Mouse (Mus musculus): ENCODE measurements around the gene Fam114a2. TPM values are rescaled to one million over a fixed set of nuclear protein-coding genes. Genes with fewer than 3 reads are reported as not detected.
A peak's percentile ranks its signal among the peaks of the same experiment; 100 is the strongest.

The Fam114a2 gene
- total and polyA plus RNA-seq, 2 experiments: 20.1 to 29.8 TPM

- TF ChIP-seq POLR2A (IDR thresholded peaks at IDR 0.05; ENCODE audit: extremely low read depth, insufficient read depth, low read length) (no peak), CTCF (IDR thresholded peaks at IDR 0.05; ENCODE audit: low read depth, low read length) (no peak)
- Histone ChIP-seq H3K27ac (replicated peaks; ENCODE audit: insufficient read depth, low read depth, low read length) (no peak overlapping the region), H3K27me3 (ENCODE audit: control insufficient read depth, insufficient read depth, low read length) (no peaks in the 10 kb centered on the region), H3K9ac (ENCODE audit: low read depth, low read length) (no peak overlapping the region), H3K36me3 (ENCODE audit: control insufficient read depth, insufficient read depth, low read length) (peaks cover 33% of the 10 kb centered on the region), H3K79me2 (ENCODE audit: control insufficient read depth, insufficient read depth, low read length) (peaks cover 15% of the 10 kb centered on the region), H3K4me3 (ENCODE audit: insufficient read depth, low read depth, low read length) (no peak overlapping the region), H3K4me1 (ENCODE audit: control insufficient read depth, insufficient read depth, low read length) (peaks cover 4% of the 10 kb centered on the region; the same call in 1 of the 2 replicates)
- WGBS: 90% methylated on average over 5 of the region's 5 CpGs
- DNase-seq (ENCODE audit: extremely low read depth, low read depth, low spot score): no peak
Measured at GRCm38 (mm10) chr11:57515218-57515617, 3.2 kb downstream of the Fam114a2 start.

DNA sequence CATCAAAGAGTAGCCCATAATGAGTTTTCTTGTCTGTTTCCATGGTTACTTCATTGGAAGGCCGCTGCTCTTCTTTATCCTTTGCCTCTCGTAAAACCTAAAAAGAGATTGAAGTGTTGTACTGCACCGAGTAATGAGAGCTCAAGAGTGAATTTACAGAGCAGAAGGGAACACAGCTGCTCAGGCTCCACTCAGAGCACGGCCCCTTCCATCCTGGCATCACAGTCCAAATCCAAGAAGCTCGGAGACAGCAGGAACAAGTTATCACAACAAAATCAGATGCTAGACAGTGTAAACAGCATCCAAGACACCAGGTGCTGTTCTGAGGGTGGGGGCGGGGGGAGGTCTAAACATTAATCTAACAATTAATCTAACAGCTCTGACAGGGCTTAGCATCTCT, 11.5 kb downstream of the Fam114a2 start:
- 91% methylated on average over 6 of the region's 6 CpGs for WGBS
- H3K9ac ChIP-seq (ENCODE audit: low read depth, low read length): no peak overlapping the region
- no peak overlapping the region for H3K4me3 ChIP-seq (ENCODE audit: insufficient read depth, low read depth, low read length)
- no peak for DNase-seq (ENCODE audit: extremely low read depth, low read depth, low spot score)
- H3K36me3 ChIP-seq (ENCODE audit: control insufficient read depth, insufficient read depth, low read length): peaks cover 78% of the 10 kb centered on the region
- H3K79me2 ChIP-seq (ENCODE audit: control insufficient read depth, insufficient read depth, low read length): no peaks in the 10 kb centered on the region
- TF ChIP-seq CTCF (IDR thresholded peaks at IDR 0.05; ENCODE audit: low read depth, low read length): no peak
- TF ChIP-seq POLR2A (IDR thresholded peaks at IDR 0.05; ENCODE audit: extremely low read depth, insufficient read depth, low read length): no peak
- no peak overlapping the region for H3K27ac ChIP-seq (replicated peaks; ENCODE audit: insufficient read depth, low read depth, low read length)
- H3K27me3 ChIP-seq (ENCODE audit: control insufficient read depth, insufficient read depth, low read length): no peaks in the 10 kb centered on the region
- H3K4me1 ChIP-seq (ENCODE audit: control insufficient read depth, insufficient read depth, low read length): no peaks in the 10 kb centered on the region

GRCm38 (mm10) chr11:57503155-57503554, 15.3 kb downstream of the Fam114a2 start:
- no peaks in the 10 kb centered on the region for H3K4me1 ChIP-seq (ENCODE audit: control insufficient read depth, insufficient read depth, low read length)
- no peaks in the 10 kb centered on the region for H3K79me2 ChIP-seq (ENCODE audit: control insufficient read depth, insufficient read depth, low read length)
- no peak for DNase-seq (ENCODE audit: extremely low read depth, low read depth, low spot score)
- no peak overlapping the region for H3K9ac ChIP-seq (ENCODE audit: low read depth, low read length)
- no peak for TF ChIP-seq POLR2A (IDR thresholded peaks at IDR 0.05; ENCODE audit: extremely low read depth, insufficient read depth, low read length)
- H3K4me3 ChIP-seq (ENCODE audit: insufficient read depth, low read depth, low read length): no peak overlapping the region
- 99% methylated on average over 5 of the region's 5 CpGs for WGBS
- no peaks in the 10 kb centered on the region for H3K27me3 ChIP-seq (ENCODE audit: control insufficient read depth, insufficient read depth, low read length)
- no peak overlapping the region for H3K27ac ChIP-seq (replicated peaks; ENCODE audit: insufficient read depth, low read depth, low read length)
- H3K36me3 ChIP-seq (ENCODE audit: control insufficient read depth, insufficient read depth, low read length): peaks cover 62% of the 10 kb centered on the region

DNA sequence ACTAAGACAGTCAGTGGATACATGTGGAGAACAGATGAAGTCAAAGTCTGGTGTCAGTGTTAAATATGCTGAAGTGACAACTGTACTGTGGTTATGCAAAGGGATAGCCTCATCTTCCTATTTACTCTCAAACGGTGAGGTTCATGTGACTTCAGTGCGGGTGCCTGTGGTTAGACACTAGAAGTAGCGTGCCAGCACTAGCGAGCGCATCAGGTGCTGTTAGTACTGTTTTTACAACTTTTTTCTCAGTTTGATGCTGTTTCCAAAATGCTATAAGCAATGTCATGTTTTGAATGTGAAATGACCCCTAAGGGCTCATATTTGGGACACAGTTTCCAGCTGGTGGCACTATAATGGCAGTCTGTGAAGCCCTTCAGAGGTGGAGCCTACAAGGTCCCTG, 20.2 kb downstream of the Fam114a2 start:
- WGBS: 93% methylated on average over 5 of the region's 5 CpGs
- Histone ChIP-seq H3K79me2 (ENCODE audit: control insufficient read depth, insufficient read depth, low read length) (no peaks in the 10 kb centered on the region), H3K27me3 (ENCODE audit: control insufficient read depth, insufficient read depth, low read length) (no peaks in the 10 kb centered on the region), H3K36me3 (ENCODE audit: control insufficient read depth, insufficient read depth, low read length) (peaks cover 52% of the 10 kb centered on the region), H3K4me1 (ENCODE audit: control insufficient read depth, insufficient read depth, low read length) (0 out of 2 replicates have a peak, but pooled peaks cover 1% of the 10 kb centered on the region), H3K9ac (ENCODE audit: low read depth, low read length) (no peak overlapping the region), H3K27ac (replicated peaks; ENCODE audit: insufficient read depth, low read depth, low read length) (no peak overlapping the region), H3K4me3 (ENCODE audit: insufficient read depth, low read depth, low read length) (no peak overlapping the region)
- no peak for TF ChIP-seq POLR2A (IDR thresholded peaks at IDR 0.05; ENCODE audit: extremely low read depth, insufficient read depth, low read length)
- TF ChIP-seq CTCF (IDR thresholded peaks at IDR 0.05; ENCODE audit: low read depth, low read length): no peak
- DNase-seq (ENCODE audit: extremely low read depth, low read depth, low spot score): no peak

DNA sequence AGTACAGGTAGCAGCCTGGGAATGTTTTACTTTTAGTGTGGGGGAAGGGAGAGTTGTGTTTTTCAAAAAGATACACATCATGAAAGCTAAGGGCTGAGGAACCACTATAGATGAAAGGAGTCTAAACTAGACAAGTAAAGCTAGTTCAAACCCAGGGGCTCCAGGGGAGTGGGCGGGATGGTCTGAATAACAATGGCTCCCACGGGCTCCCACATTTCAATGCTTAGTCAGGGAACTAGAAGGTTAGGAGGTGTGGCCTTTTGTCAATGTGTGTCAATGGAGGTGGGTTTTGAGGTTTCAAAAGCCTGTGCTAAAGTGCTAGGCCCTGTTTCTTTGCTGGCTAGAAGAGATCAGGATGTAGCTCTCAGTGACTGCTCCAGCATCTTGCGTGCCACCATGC, 20.7 kb downstream of the Fam114a2 start:
- 90% methylated on average over 3 of the region's 3 CpGs for WGBS
- Histone ChIP-seq H3K27ac (replicated peaks; ENCODE audit: insufficient read depth, low read depth, low read length) (no peak overlapping the region), H3K79me2 (ENCODE audit: control insufficient read depth, insufficient read depth, low read length) (no peaks in the 10 kb centered on the region), H3K27me3 (ENCODE audit: control insufficient read depth, insufficient read depth, low read length) (no peaks in the 10 kb centered on the region), H3K36me3 (ENCODE audit: control insufficient read depth, insufficient read depth, low read length) (peaks cover 53% of the 10 kb centered on the region), H3K4me1 (ENCODE audit: control insufficient read depth, insufficient read depth, low read length) (0 out of 2 replicates have a peak, but pooled peaks cover 1% of the 10 kb centered on the region), H3K4me3 (ENCODE audit: insufficient read depth, low read depth, low read length) (no peak overlapping the region), H3K9ac (ENCODE audit: low read depth, low read length) (no peak overlapping the region)
- TF ChIP-seq CTCF (IDR thresholded peaks at IDR 0.05; ENCODE audit: low read depth, low read length) (no peak), POLR2A (IDR thresholded peaks at IDR 0.05; ENCODE audit: extremely low read depth, insufficient read depth, low read length) (no peak)
- DNase-seq (ENCODE audit: extremely low read depth, low read depth, low spot score): no peak

DNA sequence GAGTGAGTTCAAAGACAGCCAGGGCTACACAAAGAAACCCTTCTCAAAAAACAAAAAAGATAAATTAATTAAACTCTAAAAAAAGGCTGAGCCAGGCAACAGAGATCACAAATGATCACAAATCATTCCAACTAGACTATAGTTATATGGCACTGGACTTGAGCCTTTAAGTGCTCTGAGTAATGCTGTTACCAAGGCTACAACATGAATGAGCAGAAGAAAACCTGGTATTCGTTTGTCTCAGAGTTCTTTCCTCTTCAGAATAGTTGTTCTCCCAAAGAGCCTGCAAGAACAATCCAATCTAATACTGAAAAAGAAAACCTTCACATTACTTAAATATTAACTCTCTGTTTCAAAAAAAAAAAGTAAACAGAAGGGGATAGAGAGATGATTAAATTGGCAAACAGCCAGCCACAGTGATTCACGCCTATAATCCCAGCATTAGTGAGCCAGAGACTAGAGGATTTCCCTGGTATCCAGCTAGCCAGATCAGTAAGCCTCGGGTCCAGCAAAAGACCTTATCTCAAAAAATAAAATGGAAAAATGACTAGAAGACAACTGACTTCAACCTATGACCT, 21.9 kb downstream of the Fam114a2 start:
- Histone ChIP-seq H3K36me3 (ENCODE audit: control insufficient read depth, insufficient read depth, low read length) (peaks cover 51% of the 10 kb centered on the region), H3K27ac (replicated peaks; ENCODE audit: insufficient read depth, low read depth, low read length) (no peak overlapping the region), H3K9ac (ENCODE audit: low read depth, low read length) (no peak overlapping the region), H3K27me3 (ENCODE audit: control insufficient read depth, insufficient read depth, low read length) (no peaks in the 10 kb centered on the region), H3K4me3 (ENCODE audit: insufficient read depth, low read depth, low read length) (no peak overlapping the region), H3K4me1 (ENCODE audit: control insufficient read depth, insufficient read depth, low read length) (0 out of 2 replicates have a peak, but pooled peaks cover 1% of the 10 kb centered on the region), H3K79me2 (ENCODE audit: control insufficient read depth, insufficient read depth, low read length) (no peaks in the 10 kb centered on the region)
- TF ChIP-seq POLR2A (IDR thresholded peaks at IDR 0.05; ENCODE audit: extremely low read depth, insufficient read depth, low read length): no peak
- DNase-seq (ENCODE audit: extremely low read depth, low read depth, low spot score): peak; percentile 22
- 33% methylated on average over 3 of the region's 3 CpGs for WGBS
